Mouse (Mus musculus): ENCODE measurements at regions not wholly inside any gene's neighbourhood (a gene's known extent, or its start where the extent isn't known, plus 50 kb on each side); places are given as distances from the start of the nearest gene placed in this dataset.
"Not testable (repeated sequence)": the region's sequence is repeated elsewhere in the genome, so short reads cannot be mapped to it uniquely, and the experiment has no call there.

DNA sequence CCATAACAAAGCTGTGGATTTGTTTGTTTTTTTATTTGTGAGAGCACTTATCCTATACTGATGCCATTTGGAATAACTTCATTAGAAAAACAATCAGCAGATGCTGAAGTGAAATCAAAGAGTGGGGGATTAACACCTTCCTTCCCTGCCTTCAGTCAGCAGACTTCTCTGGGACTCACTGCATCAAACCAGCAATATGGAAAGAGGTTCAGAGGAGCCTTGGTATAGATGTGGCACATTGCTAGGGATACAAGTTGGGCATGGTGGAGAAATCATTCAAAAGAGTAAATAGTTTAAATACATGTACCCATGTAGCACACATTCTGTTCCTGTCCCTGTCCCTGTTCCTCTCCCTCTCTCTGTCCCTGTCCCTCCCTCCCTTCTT, 364.0 kb upstream of the Rgs18 start:
- Histone ChIP-seq H3K36me3 (ENCODE audit: control insufficient read depth, insufficient read depth, low read length, poor library complexity, severe bottlenecking) (no peaks in the 10 kb centered on the region), H3K9me3 (replicated peaks; ENCODE audit: control insufficient read depth, insufficient read depth, low read length, poor library complexity, severe bottlenecking) (no peaks in the 10 kb centered on the region), H3K27me3 (ENCODE audit: control insufficient read depth, insufficient read depth, low read length, poor library complexity, severe bottlenecking) (no peaks in the 10 kb centered on the region), H3K27ac (ENCODE audit: insufficient read depth, low read length) (no peak overlapping the region), H3K9ac (ENCODE audit: low read depth, poor library complexity, severe bottlenecking) (no peak overlapping the region), H3K4me1 (ENCODE audit: control insufficient read depth, insufficient read depth, low read length) (no peaks in the 10 kb centered on the region), H3K4me3 (ENCODE audit: low read depth, low read length) (no peak overlapping the region)
- TF ChIP-seq CTCF (IDR thresholded peaks at IDR 0.05; ENCODE audit: low read depth, low read length) (no peak), EP300 (IDR thresholded peaks at IDR 0.05; ENCODE audit: insufficient read depth, low read depth, low read length) (no peak), POLR2A (IDR thresholded peaks at IDR 0.05; ENCODE audit: insufficient read depth, low read length) (no peak)

DNA sequence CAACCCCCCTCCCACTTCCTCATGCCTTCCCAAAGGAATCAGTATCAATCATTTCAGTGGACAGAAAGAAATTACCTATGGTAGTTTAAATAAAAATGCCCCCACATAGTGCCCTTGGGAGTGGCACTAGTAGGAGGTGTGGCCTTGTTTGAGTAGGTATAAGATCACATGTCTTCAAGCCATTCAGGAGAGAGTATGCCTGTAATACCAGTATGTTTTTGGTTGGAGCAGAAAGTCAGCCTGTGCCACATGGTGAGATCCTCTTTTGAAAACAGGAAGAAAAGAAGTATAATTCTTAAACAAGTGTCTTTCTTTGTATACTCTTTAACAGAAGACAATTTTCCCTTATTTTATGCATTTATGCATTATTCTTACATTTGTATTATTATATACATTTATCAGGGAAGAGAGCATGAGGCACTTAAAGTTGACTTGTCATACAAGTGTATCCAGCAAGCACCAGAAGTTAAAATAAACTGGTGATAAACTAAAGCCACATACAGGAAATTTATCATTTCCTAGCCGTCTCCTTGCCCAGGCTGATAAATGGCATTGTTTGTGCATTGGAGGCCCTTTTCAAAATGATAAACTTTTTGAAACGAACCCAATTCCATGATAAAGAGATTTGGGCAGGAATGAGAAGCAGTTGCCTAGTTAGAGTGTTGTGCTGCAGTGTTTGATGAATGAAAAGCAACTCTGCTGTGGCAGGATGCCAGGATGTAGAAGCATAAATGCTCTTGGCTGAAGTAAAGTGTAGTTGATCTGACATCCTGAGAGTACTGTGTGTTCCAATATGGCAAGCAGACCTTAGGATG, 363.4 kb upstream of the Rgs18 start:
- H3K9ac ChIP-seq (ENCODE audit: low read depth, poor library complexity, severe bottlenecking): no peak overlapping the region
- no peak overlapping the region for H3K4me3 ChIP-seq (ENCODE audit: low read depth, low read length)
- H3K36me3 ChIP-seq (ENCODE audit: control insufficient read depth, insufficient read depth, low read length, poor library complexity, severe bottlenecking): no peaks in the 10 kb centered on the region
- TF ChIP-seq POLR2A (IDR thresholded peaks at IDR 0.05; ENCODE audit: insufficient read depth, low read length) (no peak), CTCF (IDR thresholded peaks at IDR 0.05; ENCODE audit: low read depth, low read length) (no peak), EP300 (IDR thresholded peaks at IDR 0.05; ENCODE audit: insufficient read depth, low read depth, low read length) (no peak)
- H3K27me3 ChIP-seq (ENCODE audit: control insufficient read depth, insufficient read depth, low read length, poor library complexity, severe bottlenecking): no peaks in the 10 kb centered on the region; the same call in 1 of the 2 replicates
- no peak overlapping the region for H3K27ac ChIP-seq (ENCODE audit: insufficient read depth, low read length)
- H3K9me3 ChIP-seq (replicated peaks; ENCODE audit: control insufficient read depth, insufficient read depth, low read length, poor library complexity, severe bottlenecking): no peaks in the 10 kb centered on the region
- no peaks in the 10 kb centered on the region for H3K4me1 ChIP-seq (ENCODE audit: control insufficient read depth, insufficient read depth, low read length)

DNA sequence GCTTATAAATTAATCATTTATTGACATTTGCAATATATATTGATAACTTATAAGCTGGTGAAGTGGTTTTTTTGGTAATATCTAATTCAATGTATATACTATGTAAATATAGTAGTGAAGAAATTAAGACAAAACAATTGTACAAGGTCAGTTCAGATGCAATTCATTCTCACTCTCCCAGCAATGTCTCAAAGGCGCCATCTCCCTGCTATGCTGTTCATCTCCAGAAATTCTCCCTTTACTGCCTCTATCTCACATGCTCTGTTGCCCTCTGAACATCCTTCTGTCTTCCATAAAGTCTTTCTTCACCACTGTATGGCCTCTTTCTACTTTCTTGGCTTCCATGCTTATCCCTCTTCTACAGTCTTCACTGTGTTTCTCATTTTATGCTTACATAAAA, 355.8 kb upstream of the Rgs18 start:
- Histone ChIP-seq H3K9me3 (replicated peaks; ENCODE audit: control insufficient read depth, insufficient read depth, low read length, poor library complexity, severe bottlenecking) (no peaks in the 10 kb centered on the region), H3K36me3 (ENCODE audit: control insufficient read depth, insufficient read depth, low read length, poor library complexity, severe bottlenecking) (no peaks in the 10 kb centered on the region), H3K27me3 (ENCODE audit: control insufficient read depth, insufficient read depth, low read length, poor library complexity, severe bottlenecking) (no peaks in the 10 kb centered on the region; the same call in 1 of the 2 replicates), H3K4me3 (ENCODE audit: low read depth, low read length) (no peak overlapping the region), H3K4me1 (ENCODE audit: control insufficient read depth, insufficient read depth, low read length) (no peaks in the 10 kb centered on the region), H3K27ac (ENCODE audit: insufficient read depth, low read length) (no peak overlapping the region), H3K9ac (ENCODE audit: low read depth, poor library complexity, severe bottlenecking) (no peak overlapping the region)
- TF ChIP-seq POLR2A (IDR thresholded peaks at IDR 0.05; ENCODE audit: insufficient read depth, low read length): no peak
- TF ChIP-seq EP300 (IDR thresholded peaks at IDR 0.05; ENCODE audit: insufficient read depth, low read depth, low read length): no peak
- TF ChIP-seq CTCF (IDR thresholded peaks at IDR 0.05; ENCODE audit: low read depth, low read length): no peak

DNA sequence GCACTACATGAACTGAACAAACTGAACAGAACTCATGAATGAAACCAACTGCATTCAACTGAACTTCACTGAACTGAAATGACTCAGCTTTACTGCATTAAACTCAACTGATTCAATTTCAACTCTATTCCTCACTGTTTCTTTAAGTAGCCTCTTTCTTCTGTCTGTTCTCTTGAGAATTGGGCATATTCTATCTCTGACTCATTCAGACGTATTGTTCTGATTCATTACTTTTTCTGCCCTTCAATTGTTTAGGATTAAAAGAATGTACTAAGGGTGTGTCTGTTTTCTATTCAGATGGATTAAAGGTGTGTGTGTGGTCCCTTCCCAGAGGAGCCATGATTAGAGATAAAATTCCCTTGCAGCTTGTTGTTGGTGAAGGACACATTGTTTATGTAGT, 337.9 kb upstream of the Rgs18 start:
- no peak for TF ChIP-seq CTCF (IDR thresholded peaks at IDR 0.05; ENCODE audit: low read depth, low read length)
- no peak for TF ChIP-seq POLR2A (IDR thresholded peaks at IDR 0.05; ENCODE audit: insufficient read depth, low read length)
- TF ChIP-seq EP300 (IDR thresholded peaks at IDR 0.05; ENCODE audit: insufficient read depth, low read depth, low read length): no peak
- Histone ChIP-seq H3K36me3 (ENCODE audit: control insufficient read depth, insufficient read depth, low read length, poor library complexity, severe bottlenecking) (no peaks in the 10 kb centered on the region), H3K27ac (ENCODE audit: insufficient read depth, low read length) (peak overlapping the region; percentile 65), H3K9me3 (replicated peaks; ENCODE audit: control insufficient read depth, insufficient read depth, low read length, poor library complexity, severe bottlenecking) (peaks cover 9% of the 10 kb centered on the region; the same call in 1 of the 2 replicates), H3K9ac (ENCODE audit: low read depth, poor library complexity, severe bottlenecking) (no peak overlapping the region), H3K27me3 (ENCODE audit: control insufficient read depth, insufficient read depth, low read length, poor library complexity, severe bottlenecking) (no peaks in the 10 kb centered on the region), H3K4me1 (ENCODE audit: control insufficient read depth, insufficient read depth, low read length) (no peaks in the 10 kb centered on the region), H3K4me3 (ENCODE audit: low read depth, low read length) (no peak overlapping the region)

DNA sequence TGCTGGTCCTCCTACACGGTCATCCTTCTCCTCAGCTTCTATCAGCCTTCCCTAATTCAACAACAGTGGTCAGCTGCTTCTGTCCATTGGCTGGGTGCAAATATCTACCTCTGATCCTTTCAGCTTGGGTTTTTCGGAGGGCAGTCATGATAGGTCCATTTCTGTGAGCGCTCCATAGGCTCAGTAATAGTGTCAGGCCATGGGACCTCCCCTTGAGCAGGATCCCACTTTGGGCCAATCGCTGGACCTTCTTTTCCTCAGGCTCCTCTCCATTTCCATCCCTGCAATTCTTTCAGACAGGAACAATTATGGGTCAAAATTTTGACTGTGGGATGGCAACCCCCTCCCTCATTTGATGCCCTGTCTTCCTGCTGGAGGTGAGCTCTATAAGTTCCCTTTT, 331.5 kb upstream of the Rgs18 start:
- not testable (repeated sequence) for H3K27ac ChIP-seq (ENCODE audit: insufficient read depth, low read length); H3K9ac ChIP-seq (ENCODE audit: low read depth, poor library complexity, severe bottlenecking); H3K4me1 ChIP-seq (ENCODE audit: control insufficient read depth, insufficient read depth, low read length); H3K4me3 ChIP-seq (ENCODE audit: low read depth, low read length); H3K9me3 ChIP-seq (replicated peaks; ENCODE audit: control insufficient read depth, insufficient read depth, low read length, poor library complexity, severe bottlenecking); H3K27me3 ChIP-seq (ENCODE audit: control insufficient read depth, insufficient read depth, low read length, poor library complexity, severe bottlenecking); H3K36me3 ChIP-seq (ENCODE audit: control insufficient read depth, insufficient read depth, low read length, poor library complexity, severe bottlenecking)

DNA sequence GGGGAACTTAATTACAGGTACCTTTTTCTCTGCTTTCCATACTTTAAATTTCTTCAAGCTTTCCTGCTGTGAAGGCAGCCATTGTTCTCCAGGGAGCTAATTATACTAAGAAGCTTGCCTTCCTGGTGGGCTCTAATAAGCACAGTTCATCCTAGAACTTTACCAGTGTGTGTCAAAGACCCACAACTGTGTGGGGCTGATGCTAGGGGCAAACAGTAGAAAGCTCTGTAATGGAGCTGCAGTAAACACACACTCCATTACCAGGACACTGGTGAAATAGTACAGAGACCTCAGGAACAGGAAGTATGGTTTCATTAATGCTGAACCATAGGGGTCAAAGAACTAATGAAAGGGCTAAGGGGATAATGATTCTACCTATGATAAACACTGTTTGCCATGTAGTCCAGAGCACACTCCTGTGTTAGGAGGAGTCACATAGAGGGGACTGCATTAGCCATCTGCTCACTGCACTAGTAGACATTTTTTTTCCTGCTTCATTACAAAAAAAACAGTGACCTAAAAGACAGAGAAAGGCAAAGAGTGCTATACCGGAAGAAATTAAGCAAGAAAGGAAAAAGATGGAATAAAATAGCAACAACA, 290.1 kb upstream of the Rgs18 start:
- no peak overlapping the region for H3K4me3 ChIP-seq (ENCODE audit: low read depth, low read length)
- H3K9ac ChIP-seq (ENCODE audit: low read depth, poor library complexity, severe bottlenecking): no peak overlapping the region
- no peaks in the 10 kb centered on the region for H3K9me3 ChIP-seq (replicated peaks; ENCODE audit: control insufficient read depth, insufficient read depth, low read length, poor library complexity, severe bottlenecking)
- no peaks in the 10 kb centered on the region for H3K4me1 ChIP-seq (ENCODE audit: control insufficient read depth, insufficient read depth, low read length)
- no peaks in the 10 kb centered on the region for H3K36me3 ChIP-seq (ENCODE audit: control insufficient read depth, insufficient read depth, low read length, poor library complexity, severe bottlenecking)
- no peaks in the 10 kb centered on the region for H3K27me3 ChIP-seq (ENCODE audit: control insufficient read depth, insufficient read depth, low read length, poor library complexity, severe bottlenecking)
- H3K27ac ChIP-seq (ENCODE audit: insufficient read depth, low read length): no peak overlapping the region
- no peak for TF ChIP-seq EP300 (IDR thresholded peaks at IDR 0.05; ENCODE audit: insufficient read depth, low read depth, low read length)

Data from ES-Bruce4 (cell line).